Mouse (Mus musculus) lung, adult 10 weeks (tissue): Measurements from ENCODE around the gene Nmur2. TPM values are rescaled to one million over a fixed set of nuclear protein-coding genes. Genes with fewer than 3 reads are reported as not detected.

Experiments
- polyA plus RNA-seq: library from polyadenylated mRNA; stranded (reverse); fragments of 350-450 nt; fragmentation: Illumina TruSeq; extraction: RNeasy Lipid Tissue Mini Kit (QIAGEN cat#74804); gene quantifications from one replicate; pipeline ENCODE4 v1.2.3, GENCODE M21; 2014; ENCODE audit warnings: low read depth, low replicate concordance; ENCODE audit not compliant: insufficient read depth

Nmur2 gene
- not detected for polyA plus RNA-seq

GRCm38 (mm10) chr11:56040917-56041316, at the start of gene Nmur2:
Gene Nmur2 (minus strand): TSS chr11:56041010.

